Mouse (Mus musculus): ENCODE results near the gene Dhrs7c. TPM values are rescaled to one million over a fixed set of nuclear protein-coding genes. Genes with fewer than 3 reads are reported as not detected.
A peak's percentile ranks its signal among the peaks of the same experiment; 100 is the strongest.

Gene Dhrs7c
- total RNA-seq, 2 experiments from 2014 or later = 0.29 TPM; not detected in 1

DNA sequence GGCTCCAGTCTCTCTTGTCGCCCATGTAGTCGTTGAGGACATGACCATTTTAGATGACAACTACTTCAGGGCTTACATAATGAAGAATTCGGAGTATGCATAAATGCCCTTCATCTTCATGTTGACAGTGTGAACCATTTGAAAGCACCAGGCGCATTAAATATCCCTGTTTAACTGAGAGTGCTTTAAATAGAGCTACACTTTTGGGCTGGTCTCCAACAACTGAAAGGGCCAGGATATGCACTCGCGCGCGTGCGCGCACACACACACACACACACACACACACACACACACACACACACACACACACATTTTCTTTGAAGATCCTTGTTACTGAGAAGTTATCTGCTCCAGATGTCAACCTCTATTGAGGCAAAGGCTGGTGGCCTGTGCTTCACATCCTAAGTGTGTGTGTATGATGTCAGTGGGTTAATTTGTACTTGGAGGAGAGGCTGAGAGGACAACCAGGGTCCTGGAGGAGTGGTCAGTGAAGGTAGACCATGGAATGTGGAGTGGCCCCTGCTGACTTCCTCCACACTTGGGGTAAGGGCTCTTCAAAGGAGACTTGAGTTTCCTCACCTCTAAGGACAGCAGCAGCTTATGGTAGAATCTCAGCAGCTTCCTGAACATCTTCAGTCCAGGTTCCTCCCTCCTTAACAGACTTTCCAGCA, 37.6 kb downstream of the Dhrs7c start:
- no peak for DNase-seq (ENCODE audit: low spot score in 2 of 2)

DNA sequence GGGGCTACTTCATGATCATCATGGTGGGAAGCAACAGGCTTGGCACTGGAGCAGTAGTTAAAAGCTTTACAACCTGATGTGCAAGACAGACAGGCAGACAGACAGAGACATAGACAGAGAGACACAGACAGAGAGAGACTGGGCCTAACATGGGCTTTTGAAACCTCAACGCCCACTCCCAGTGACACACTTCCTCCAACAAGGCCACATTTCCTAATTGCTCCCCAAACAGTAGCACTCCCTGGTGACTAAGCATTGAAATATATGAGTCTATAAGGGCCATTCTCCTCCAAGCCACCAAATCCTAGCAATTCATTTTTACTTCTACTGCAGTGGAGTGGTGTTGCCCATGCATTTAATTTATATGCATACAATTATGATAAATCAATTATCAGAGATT, 41.8 kb downstream of the Dhrs7c start:
- no peak for DNase-seq (ENCODE audit: low spot score in 2 of 2)

DNA sequence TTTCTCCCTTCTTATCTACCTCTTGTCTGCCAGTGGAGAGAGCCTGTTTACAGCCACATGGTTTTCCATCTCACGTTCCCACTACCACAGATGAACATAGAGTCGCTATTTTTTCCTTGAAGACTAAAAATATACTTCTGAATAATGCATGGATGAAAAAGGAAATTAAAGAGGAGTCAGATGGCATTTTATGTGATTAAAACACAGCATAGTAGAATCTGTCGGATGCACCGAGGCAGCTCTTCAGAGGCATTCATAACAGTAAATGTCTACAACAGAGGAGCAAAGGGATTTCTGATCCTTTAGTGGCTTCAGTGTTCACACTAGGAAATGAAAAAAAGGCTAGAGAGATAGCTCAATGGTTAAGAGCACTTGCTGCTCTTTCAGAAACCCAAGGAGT, 47.2 kb downstream of the Dhrs7c start:
- DNase-seq (ENCODE audit: low spot score in 2 of 2) = no peak

DNA sequence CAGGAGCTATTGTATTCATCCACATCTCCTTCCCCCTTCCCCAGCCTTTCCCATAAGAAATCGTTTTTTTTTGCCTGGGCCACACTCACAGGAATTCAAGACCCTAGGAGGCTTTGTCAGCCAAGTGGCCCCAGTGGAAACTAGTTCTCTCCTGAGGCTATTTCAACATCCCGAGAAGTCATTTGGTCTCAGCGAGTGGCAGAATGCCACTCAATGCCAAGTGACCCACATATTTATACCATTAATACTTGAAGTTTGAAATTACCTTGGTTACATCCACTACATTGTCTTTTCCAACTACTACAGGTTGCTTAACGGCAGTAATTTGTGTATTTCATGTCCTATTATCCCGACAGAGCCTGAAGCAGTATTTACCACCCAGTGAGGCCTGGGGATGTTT, 53.8 kb downstream of the Dhrs7c start:
- DNase-seq (ENCODE audit: low spot score in 2 of 2) = no peak

DNA sequence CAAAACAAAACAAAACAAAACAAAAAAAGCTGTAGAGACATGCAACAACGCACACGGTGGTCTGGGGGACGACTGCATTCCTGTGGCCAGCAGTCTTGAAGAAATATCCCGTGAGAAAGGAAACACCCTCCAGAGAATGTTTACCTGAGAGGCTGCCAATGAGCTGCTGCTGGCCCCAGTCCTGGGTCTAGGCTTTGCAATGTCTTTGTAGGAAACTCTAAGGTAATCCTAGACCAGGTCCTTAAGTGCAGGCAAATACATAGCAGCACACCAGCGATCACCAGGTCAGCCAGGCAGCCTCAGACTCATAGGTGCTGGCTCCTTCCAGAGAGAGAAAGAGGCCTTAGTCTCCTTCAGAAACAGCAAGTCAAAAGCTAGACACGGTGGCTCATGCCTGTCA, 56.0 kb downstream of the Dhrs7c start:
- no peak for DNase-seq (ENCODE audit: low spot score in 2 of 2)

DNA sequence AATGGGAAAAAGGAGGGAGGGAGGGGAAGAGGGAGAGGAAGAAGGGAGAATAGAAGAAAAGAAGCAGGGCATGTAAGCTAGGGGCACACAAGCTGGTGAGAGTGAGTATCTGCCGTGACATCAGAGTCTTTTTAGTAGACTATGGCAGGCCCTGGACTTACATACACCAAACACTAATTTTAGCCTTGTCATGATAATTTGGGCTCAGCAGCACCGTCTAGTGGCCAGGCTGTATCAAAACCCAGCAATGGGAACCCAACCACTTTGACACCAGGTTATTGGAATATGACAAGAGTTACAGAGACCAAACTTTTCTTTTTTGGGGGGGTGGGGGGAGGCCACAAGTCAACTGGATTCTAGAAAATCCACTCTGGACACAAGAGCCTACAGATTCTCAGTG, 57.0 kb downstream of the Dhrs7c start:
- peak; percentile 14 to 32 for DNase-seq (ENCODE audit: low spot score in 2 of 2)

- no peak for DNase-seq (ENCODE audit: low spot score in 2 of 2)
Measured at GRCm38 (mm10) chr11:67858518-67858917, 60.5 kb downstream of the Dhrs7c start.

- no peak for DNase-seq (ENCODE audit: low spot score in 2 of 2)
Measured at GRCm38 (mm10) chr11:67860743-67861398, 62.9 kb downstream of the Dhrs7c start.

DNA sequence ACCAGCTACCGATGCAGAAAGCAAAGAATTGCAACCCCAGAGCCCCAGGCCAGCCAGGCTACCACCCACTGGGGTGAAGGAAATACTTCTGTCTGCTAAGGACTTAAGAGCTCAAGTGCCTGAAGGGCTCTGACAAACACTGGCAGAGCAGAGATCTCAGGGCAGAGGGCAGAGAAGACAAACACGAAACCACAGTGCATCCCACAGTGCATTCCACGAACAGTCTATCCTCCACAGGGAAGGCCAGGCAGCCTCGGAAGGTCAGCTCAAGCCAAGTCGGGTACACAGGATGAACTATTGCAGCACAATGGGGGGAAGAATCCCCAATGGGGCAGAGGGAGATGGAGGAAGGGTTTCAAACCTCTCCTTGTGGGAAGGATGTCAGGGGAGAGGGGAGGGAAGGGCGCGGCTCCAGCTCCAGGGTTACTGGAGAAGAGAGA, 63.4 kb downstream of the Dhrs7c start:
- no peak for DNase-seq (ENCODE audit: low spot score in 2 of 2)

- no peak for DNase-seq (ENCODE audit: low spot score in 2 of 2)
Measured at GRCm38 (mm10) chr11:67865100-67865499, 67.1 kb downstream of the Dhrs7c start.

Other genes with a start within 250 kb of the Dhrs7c start
- under 1 TPM; 0.38 to 0.50 TPM for gene Rcvrn, start 102.9 kb upstream of the Dhrs7c start, total RNA-seq (2021)
- gene Glp2r, start 27.0 kb upstream of the Dhrs7c start, total RNA-seq (2021) = under 1 TPM in 1 of 2 experiments, not detected in 1; 0.07 TPM
- not detected for gene Gsg1l2, start 23.6 kb upstream of the Dhrs7c start, total RNA-seq (2021)
- 1 to 10 TPM in 1 of 2 experiments, under 1 TPM in 1; 0.56 to 1.2 TPM for gene Usp43, start 124.0 kb downstream of the Dhrs7c start, total RNA-seq (2021)
- gene Cfap52, start 167.5 kb downstream of the Dhrs7c start, total RNA-seq (2021) = not detected
- 10 to 100 TPM; 30.5 to 35.4 TPM for gene Stx8, start 168.0 kb downstream of the Dhrs7c start, total RNA-seq (2021)